Mouse (Mus musculus) lung, embryonic 14.5 days (tissue): Measurements from ENCODE around the gene Rps16. TPM values are rescaled to one million over a fixed set of nuclear protein-coding genes. Genes with fewer than 3 reads are reported as not detected.

Experiments
- ATAC-seq: fragments of 200-750 bp; cut with Nextera tagmentation; 2 replicates; pipeline ENCODE4 v1.8.0; 2017; ENCODE audit warnings: mild to moderate bottlenecking, moderate TSS enrichment, moderate library complexity; ENCODE audit not compliant: insufficient read depth
- DNase-seq: peaks from one replicate; pipeline ENCODE4 v3.0.0-alpha.2; 2015
- H3K27ac ChIP-seq: fragments of 300-500 bp; sonication (generic); 2 replicates; pipeline ENCODE4 v1.5.1; 2014; ENCODE audit warnings: low read depth, mild to moderate bottlenecking, moderate library complexity
- H3K27me3 ChIP-seq: fragments of 300-500 bp; sonication (generic); 2 replicates; pipeline ENCODE4 v1.6.1; 2014; ENCODE audit warnings: low read length, control low read depth; ENCODE audit not compliant: insufficient read depth
- H3K36me3 ChIP-seq: fragments of 300-500 bp; sonication (generic); 2 replicates; pipeline ENCODE4 v1.6.1; 2014; ENCODE audit warnings: control low read depth; ENCODE audit not compliant: insufficient read depth
- H3K4me1 ChIP-seq: fragments of 300-500 bp; sonication (generic); 2 replicates; pipeline ENCODE4 v1.6.1; 2014; ENCODE audit warnings: antibody characterized with exemption, control low read depth; ENCODE audit not compliant: insufficient read depth
- H3K4me2 ChIP-seq: fragments of 300-500 bp; sonication (generic); 2 replicates; pipeline ENCODE4 v1.6.1; 2014; ENCODE audit warnings: mild to moderate bottlenecking
- H3K4me3 ChIP-seq: fragments of 300-500 bp; sonication (generic); 2 replicates; pipeline ENCODE4 v1.5.1; 2014; ENCODE audit warnings: low read depth, low read length
- H3K9ac ChIP-seq: fragments of 300-500 bp; sonication (generic); 2 replicates; pipeline ENCODE4 v1.6.1; 2014
- H3K9me3 ChIP-seq: fragments of 300-500 bp; sonication (generic); 2 replicates; pipeline ENCODE4 v1.6.1; 2016; ENCODE audit warnings: low read depth, low read length, control low read depth
- CTCF ChIP-seq: IDR thresholded peaks from 2 replicates; pipeline ENCODE4 v1.5.1; 2016; ENCODE audit warnings: antibody characterized with exemption, low read depth
- WGBS: fragments of 180-500 bp; shearing (Covaris S2); extraction: QIAGEN DNeasy Blood & Tissue Kit; methylation state at CpG from one replicate; pipeline ENCODE4 v1.1.7; 2014; 5-methylcytosine and 5-hydroxymethylcytosine counted together
- polyA plus RNA-seq: library from polyadenylated mRNA; unstranded; fragments of >200 nt; fragmentation: Nextera tagmentation; extraction: Ambion mirVana; gene quantifications from 2 replicates; pipeline ENCODE4 v1.2.1, GENCODE M21; 2014

The Rps16 gene
- polyA plus RNA-seq, 1 experiment from 2014 or later: 1,324 TPM

DNA sequence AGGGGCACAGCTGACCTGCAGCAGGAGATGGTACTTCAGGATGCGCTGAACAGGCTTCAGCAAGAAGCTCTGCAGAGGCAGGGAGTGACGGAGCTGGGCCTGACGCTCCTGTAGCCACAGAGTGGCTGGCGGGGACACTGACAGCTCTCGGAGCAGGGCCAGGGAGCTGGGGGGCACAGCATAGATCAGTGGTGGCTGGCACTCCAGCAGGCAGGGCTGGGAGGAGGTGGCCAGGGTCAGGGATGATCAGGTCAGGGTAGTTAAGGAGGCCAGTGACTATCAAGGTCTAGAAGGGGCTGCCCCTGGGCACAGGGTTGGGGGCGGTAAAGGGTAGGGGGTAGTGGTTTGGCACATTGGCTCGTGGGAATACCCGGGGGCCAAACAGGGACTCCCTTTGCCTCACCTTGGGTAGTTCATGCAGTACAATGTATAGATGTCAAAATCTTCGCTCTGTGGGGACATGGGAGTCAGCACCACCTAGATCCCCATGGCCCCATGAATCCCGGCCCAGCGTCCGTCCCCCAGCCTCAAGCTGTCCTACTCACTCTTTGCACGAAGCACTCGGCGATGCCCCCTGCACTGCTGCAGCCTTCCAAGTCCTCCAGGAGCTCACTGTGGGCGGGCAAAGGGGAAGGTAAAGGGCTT, 17.9 kb downstream of the Rps16 start:
- Histone ChIP-seq H3K27ac (no peak overlapping the region), H3K9me3 (no peaks in the 10 kb centered on the region), H3K4me2 (no peak overlapping the region), H3K9ac (no peak overlapping the region), H3K4me1 (0 out of 2 replicates have a peak, but pooled peaks cover 10% of the 10 kb centered on the region), H3K4me3 (no peak overlapping the region), H3K36me3 (peaks cover 63% of the 10 kb centered on the region), H3K27me3 (no peaks in the 10 kb centered on the region)
- ATAC-seq (no peak), DNase-seq (no peak)
- WGBS: 94% methylated on average over 16 of the region's 16 CpGs
- TF ChIP-seq CTCF: no peak

DNA sequence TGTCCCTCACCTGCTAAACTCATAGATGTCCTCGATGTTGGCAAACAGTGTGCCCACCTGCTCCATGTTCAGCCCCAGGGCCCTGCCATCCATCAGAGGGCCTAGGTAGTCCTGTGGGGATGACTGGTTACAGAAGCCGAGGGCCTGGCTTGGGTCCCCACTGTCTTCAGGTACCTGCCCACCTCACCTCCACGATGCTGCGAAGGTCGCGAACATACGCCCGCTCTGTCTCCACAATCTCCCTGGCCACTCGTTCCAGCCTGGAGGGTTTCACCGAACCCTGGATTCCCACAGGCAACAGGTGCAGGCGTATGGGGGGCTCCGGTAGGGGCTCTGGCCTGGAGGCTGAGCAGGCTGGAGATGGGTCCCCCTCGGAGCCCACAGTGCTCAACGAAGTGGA, 19.6 kb downstream of the Rps16 start:
- no peak for DNase-seq
- Histone ChIP-seq H3K9me3 (no peaks in the 10 kb centered on the region), H3K36me3 (peaks cover 50% of the 10 kb centered on the region), H3K4me1 (0 out of 2 replicates have a peak, but pooled peaks cover 10% of the 10 kb centered on the region), H3K4me3 (peak overlapping the region; percentile 87), H3K27ac (no peak overlapping the region), H3K4me2 (peak overlapping the region; percentile 88), H3K9ac (peak overlapping the region; percentile 96), H3K27me3 (no peaks in the 10 kb centered on the region)
- ATAC-seq: no peak
- 89% methylated on average over 14 of the region's 14 CpGs for WGBS
- no peak for TF ChIP-seq CTCF

DNA sequence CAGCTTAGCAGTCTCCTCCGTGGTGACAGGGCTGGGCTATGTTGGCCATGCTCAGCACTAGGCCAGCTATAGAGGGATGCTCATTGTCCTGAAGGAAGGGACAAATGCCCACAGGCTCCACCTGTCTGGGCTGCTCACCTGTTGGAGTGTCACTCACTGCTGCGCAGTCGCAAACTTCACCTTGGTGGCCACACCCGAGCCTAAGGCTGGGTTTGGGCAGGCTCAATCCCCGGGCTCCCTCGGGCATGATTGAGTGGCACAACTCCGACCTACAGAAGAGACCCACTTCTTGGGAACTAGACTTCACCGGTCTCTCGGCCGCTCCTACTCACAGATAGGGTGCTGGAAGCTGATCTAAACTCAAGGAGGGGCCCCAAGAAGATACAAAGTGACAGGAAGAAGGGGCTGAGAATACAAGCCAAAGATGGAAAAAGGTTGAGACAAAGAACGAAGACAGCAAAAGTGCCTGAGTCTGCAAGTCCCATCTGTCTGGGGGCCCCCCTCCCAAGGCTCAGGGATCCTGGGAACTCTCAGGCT, 20.6 kb downstream of the Rps16 start:
- no peak for TF ChIP-seq CTCF
- Histone ChIP-seq H3K4me3 (peak overlapping the region; percentile 87), H3K27ac (peak overlapping the region; percentile 97), H3K36me3 (peaks cover 43% of the 10 kb centered on the region), H3K27me3 (no peaks in the 10 kb centered on the region), H3K4me1 (peaks cover 12% of the 10 kb centered on the region; the same call in 1 of the 2 replicates), H3K9ac (peak overlapping the region; percentile 96), H3K9me3 (no peaks in the 10 kb centered on the region), H3K4me2 (peak overlapping the region; percentile 88)
- ATAC-seq (no peak), DNase-seq (peak; percentile 40)
- WGBS: 4% methylated on average over 11 of the region's 11 CpGs

DNA sequence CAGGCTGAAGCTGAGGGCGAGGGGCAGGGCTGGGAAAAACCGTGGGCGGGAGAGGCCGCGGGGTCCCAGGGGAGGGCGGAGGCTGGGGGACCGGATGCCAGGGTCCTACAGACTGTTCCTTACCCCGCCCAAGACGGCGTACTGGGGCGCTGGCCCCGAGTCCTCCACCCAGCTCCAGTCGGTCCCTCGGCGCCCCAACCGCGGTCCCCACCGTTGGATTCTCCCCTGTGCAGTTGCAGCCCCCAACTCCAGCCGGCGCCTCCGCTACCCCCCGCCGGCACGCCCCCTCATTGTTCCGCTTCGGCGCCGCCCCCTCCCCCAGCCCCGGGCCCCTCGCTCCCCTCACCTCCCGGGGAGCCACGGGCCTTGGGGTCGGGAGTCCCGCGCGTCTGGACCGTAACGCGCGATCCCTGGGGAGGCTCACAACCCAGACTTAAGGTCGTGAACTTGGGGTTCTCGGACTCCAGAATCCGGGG, 21.1 kb downstream of the Rps16 start:
- no peaks in the 10 kb centered on the region for H3K27me3 ChIP-seq
- peak overlapping the region; percentile 96 for H3K9ac ChIP-seq
- H3K36me3 ChIP-seq: peaks cover 39% of the 10 kb centered on the region
- no peak for TF ChIP-seq CTCF
- peak overlapping the region; percentile 87 for H3K4me3 ChIP-seq
- peaks cover 13% of the 10 kb centered on the region; the same call in 1 of the 2 replicates for H3K4me1 ChIP-seq
- peak; percentile 83 for DNase-seq
- ATAC-seq: peak; percentile 11; the same call in 1 of the 2 replicates
- WGBS: under 1% methylated on average over 40 of the region's 43 CpGs
- H3K9me3 ChIP-seq: no peaks in the 10 kb centered on the region
- peak overlapping the region; percentile 97 for H3K27ac ChIP-seq
- peak overlapping the region; percentile 88 for H3K4me2 ChIP-seq

DNA sequence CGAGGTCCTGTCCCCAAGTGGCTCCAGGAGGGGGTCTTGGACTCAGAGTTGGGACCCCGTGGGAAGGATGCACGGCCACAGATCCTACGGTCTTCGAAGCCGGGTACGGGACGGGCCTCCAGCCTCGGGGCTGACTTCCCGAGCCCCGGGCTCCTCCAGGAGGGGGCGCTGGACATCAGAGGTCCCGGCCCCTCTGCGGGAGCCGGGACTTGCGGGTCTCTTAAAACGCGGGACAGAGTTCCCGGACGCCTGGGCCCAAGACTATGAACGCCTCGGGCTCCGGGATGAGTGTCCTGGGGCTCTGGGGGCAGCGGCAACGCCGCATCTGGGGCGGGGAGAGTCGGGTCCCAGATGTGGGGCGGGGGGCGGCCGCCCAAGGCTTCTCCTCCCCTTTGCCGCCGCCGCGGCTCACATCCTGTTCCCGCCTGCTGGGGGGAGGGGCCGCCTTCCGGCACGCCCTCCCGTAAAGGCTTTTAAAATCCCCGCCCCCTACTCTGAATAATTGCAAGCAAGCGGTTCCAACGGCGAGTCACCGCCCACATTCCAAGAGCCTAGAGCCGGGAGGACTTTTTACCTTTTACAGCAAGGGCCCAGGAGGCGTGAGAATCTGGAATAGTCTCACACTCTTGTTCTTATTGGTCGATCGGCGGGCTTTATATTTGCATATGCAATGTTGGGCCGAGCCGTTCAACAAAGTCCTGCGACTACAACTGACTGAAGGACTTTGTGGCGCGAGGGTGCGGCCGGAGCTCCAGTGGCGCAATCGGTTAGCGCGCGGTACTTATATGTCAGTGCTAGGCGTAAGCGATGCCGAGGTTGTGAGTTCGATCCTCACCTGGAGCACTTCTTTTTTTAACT, 22.0 kb downstream of the Rps16 start, which contains the start of gene Plekhg2:
Gene Plekhg2, minus strand, starts transcription at position 349 of the 858 bp plus-strand sequence.
- peaks cover 18% of the 10 kb centered on the region for H3K4me1 ChIP-seq
- H3K36me3 ChIP-seq: peaks cover 36% of the 10 kb centered on the region
- WGBS: under 1% methylated on average over 62 of the region's 66 CpGs
- peak within 1 kb of the TSS; percentile 87 for H3K4me3 ChIP-seq
- peak within 1 kb of the TSS; percentile 96 for H3K9ac ChIP-seq
- TF ChIP-seq CTCF: peak; percentile 69
- DNase-seq (peak; percentile 100), ATAC-seq (peak; percentile 88)
- no peaks in the 10 kb centered on the region for H3K27me3 ChIP-seq
- peak within 1 kb of the TSS; percentile 88 for H3K4me2 ChIP-seq
- no peaks in the 10 kb centered on the region for H3K9me3 ChIP-seq
- peak within 1 kb of the TSS; percentile 97 for H3K27ac ChIP-seq

DNA sequence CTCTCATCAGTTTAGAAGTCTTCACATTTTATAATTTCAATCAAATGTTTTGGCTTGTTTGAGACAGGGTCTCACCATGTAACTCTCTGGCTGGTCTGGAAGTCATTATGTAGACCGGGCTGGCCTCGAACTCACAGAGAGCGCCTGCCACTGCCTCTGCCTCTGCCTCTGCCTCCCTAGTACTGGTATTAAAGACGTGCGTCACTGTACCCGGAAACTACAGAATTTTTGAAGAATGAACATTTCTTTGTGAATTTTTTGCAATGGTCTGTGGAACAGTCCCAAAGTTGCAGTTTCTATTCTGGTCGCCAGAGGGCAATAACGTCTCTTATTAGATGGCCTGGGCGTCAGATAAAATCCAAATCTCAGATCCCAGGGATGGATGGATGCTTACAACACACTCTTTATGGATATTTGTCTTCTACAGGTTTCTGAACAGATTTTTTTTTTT, 22.7 kb downstream of the Rps16 start:
- no peaks in the 10 kb centered on the region for H3K9me3 ChIP-seq
- H3K4me3 ChIP-seq: peak overlapping the region; percentile 87
- H3K9ac ChIP-seq: peak overlapping the region; percentile 48
- DNase-seq: peak; percentile 98
- peaks cover 34% of the 10 kb centered on the region for H3K36me3 ChIP-seq
- peak overlapping the region; percentile 90 for H3K27ac ChIP-seq
- under 1% methylated on average over 9 of the region's 9 CpGs for WGBS
- peak; percentile 80 for TF ChIP-seq CTCF
- H3K4me2 ChIP-seq: peak overlapping the region; percentile 66
- peak; percentile 6 for ATAC-seq
- H3K4me1 ChIP-seq: peaks cover 25% of the 10 kb centered on the region
- no peaks in the 10 kb centered on the region for H3K27me3 ChIP-seq
